Mouse (Mus musculus): ENCODE results near the gene Aipl1. TPM values are rescaled to one million over a fixed set of nuclear protein-coding genes. Genes with fewer than 3 reads are reported as not detected.

Gene Aipl1
- polyA plus RNA-seq, 1 experiment: 0.38 TPM

GRCm38 (mm10) chr11:72022827-72023226, 14.5 kb downstream of the Aipl1 start:
- Histone ChIP-seq H3K36me3 (ENCODE audit: control insufficient read depth, insufficient read depth) (no peaks in the 10 kb centered on the region), H3ac (ENCODE audit: control insufficient read depth, insufficient read length) (no peak overlapping the region), H3K4me3 (no peak overlapping the region), H3K79me2 (ENCODE audit: control insufficient read depth, insufficient read depth) (no peaks in the 10 kb centered on the region), H3K4me2 (ENCODE audit: low read depth) (no peak overlapping the region), H3K27me3 (ENCODE audit: control insufficient read depth, insufficient read depth, insufficient read length) (peaks cover 30% of the 10 kb centered on the region)
- TF ChIP-seq REST (IDR thresholded peaks at IDR 0.05; ENCODE audit: insufficient read depth, insufficient read length) (no peak), CEBPB (IDR thresholded peaks at IDR 0.05; ENCODE audit: insufficient read depth, poor library complexity, severe bottlenecking) (no peak), USF1 (IDR thresholded peaks at IDR 0.05; ENCODE audit: low read depth) (no peak), MAX (IDR thresholded peaks at IDR 0.05; ENCODE audit: low read depth) (no peak), MYOD1 (IDR thresholded peaks at IDR 0.05; ENCODE audit: control insufficient read depth in 1 of 3, insufficient read length in 2 of 3, low read depth in 2 of 3) (no peak), POLR2A (IDR thresholded peaks at IDR 0.05; ENCODE audit: insufficient read length, low read depth) (no peak)

- Histone ChIP-seq H3K79me2 (ENCODE audit: control insufficient read depth, insufficient read depth) (no peaks in the 10 kb centered on the region), H3K4me3 (no peak overlapping the region), H3K27me3 (ENCODE audit: control insufficient read depth, insufficient read depth, insufficient read length) (peaks cover 23% of the 10 kb centered on the region), H3K36me3 (ENCODE audit: control insufficient read depth, insufficient read depth) (no peaks in the 10 kb centered on the region), H3K4me2 (ENCODE audit: low read depth) (no peak overlapping the region), H3ac (ENCODE audit: control insufficient read depth, insufficient read length) (no peak overlapping the region)
- TF ChIP-seq MYOG (IDR thresholded peaks at IDR 0.05; ENCODE audit: control insufficient read depth in 1 of 3, insufficient read depth in 1 of 3, insufficient read length in 2 of 3, low read depth in 2 of 3) (no peak), MYOD1 (IDR thresholded peaks at IDR 0.05; ENCODE audit: control insufficient read depth in 1 of 3, insufficient read length in 2 of 3, low read depth in 2 of 3) (no peak), TCF3 (IDR thresholded peaks at IDR 0.05; ENCODE audit: insufficient read length, low read depth) (no peak), POLR2A (IDR thresholded peaks at IDR 0.05; ENCODE audit: insufficient read length, low read depth) (no peak), USF1 (IDR thresholded peaks at IDR 0.05; ENCODE audit: low read depth) (no peak), REST (IDR thresholded peaks at IDR 0.05; ENCODE audit: insufficient read depth, insufficient read length) (no peak), CEBPB (IDR thresholded peaks at IDR 0.05; ENCODE audit: insufficient read depth, poor library complexity, severe bottlenecking) (no peak), E2F4 (IDR thresholded peaks at IDR 0.05; ENCODE audit: insufficient read depth) (no peak), MAX (IDR thresholded peaks at IDR 0.05; ENCODE audit: low read depth) (no peak), TCF12 (IDR thresholded peaks at IDR 0.05; ENCODE audit: insufficient read depth, poor library complexity, severe bottlenecking) (no peak), SRF (IDR thresholded peaks at IDR 0.05; ENCODE audit: control insufficient read depth, insufficient read length, low read depth) (no peak), POLR2AphosphoS2 (IDR thresholded peaks at IDR 0.05; ENCODE audit: insufficient read length, low read depth) (no peak)
These were observed 16.3 kb downstream of the Aipl1 start for GRCm38 (mm10) chr11:72021015-72021414.

- H3ac ChIP-seq (ENCODE audit: control insufficient read depth, insufficient read length): no peak overlapping the region
- TF ChIP-seq E2F4 (IDR thresholded peaks at IDR 0.05; ENCODE audit: insufficient read depth): no peak
- TF ChIP-seq POLR2AphosphoS2 (IDR thresholded peaks at IDR 0.05; ENCODE audit: insufficient read length, low read depth): no peak
- TF ChIP-seq POLR2A (IDR thresholded peaks at IDR 0.05; ENCODE audit: insufficient read length, low read depth): no peak
- TF ChIP-seq MYOD1 (IDR thresholded peaks at IDR 0.05; ENCODE audit: control insufficient read depth in 1 of 3, insufficient read length in 2 of 3, low read depth in 2 of 3): no peak
- TF ChIP-seq REST (IDR thresholded peaks at IDR 0.05; ENCODE audit: insufficient read depth, insufficient read length): no peak
- TF ChIP-seq TCF3 (IDR thresholded peaks at IDR 0.05; ENCODE audit: insufficient read length, low read depth): no peak
- no peak for TF ChIP-seq USF1 (IDR thresholded peaks at IDR 0.05; ENCODE audit: low read depth)
- TF ChIP-seq CEBPB (IDR thresholded peaks at IDR 0.05; ENCODE audit: insufficient read depth, poor library complexity, severe bottlenecking): no peak
- TF ChIP-seq TCF12 (IDR thresholded peaks at IDR 0.05; ENCODE audit: insufficient read depth, poor library complexity, severe bottlenecking): no peak
- no peak for TF ChIP-seq SRF (IDR thresholded peaks at IDR 0.05; ENCODE audit: control insufficient read depth, insufficient read length, low read depth)
- TF ChIP-seq MYOG (IDR thresholded peaks at IDR 0.05; ENCODE audit: control insufficient read depth in 1 of 3, insufficient read depth in 1 of 3, insufficient read length in 2 of 3, low read depth in 2 of 3): no peak
- no peak for TF ChIP-seq MAX (IDR thresholded peaks at IDR 0.05; ENCODE audit: low read depth)
- H3K79me2 ChIP-seq (ENCODE audit: control insufficient read depth, insufficient read depth): no peaks in the 10 kb centered on the region
- peaks cover 27% of the 10 kb centered on the region for H3K27me3 ChIP-seq (ENCODE audit: control insufficient read depth, insufficient read depth, insufficient read length)
- no peaks in the 10 kb centered on the region for H3K36me3 ChIP-seq (ENCODE audit: control insufficient read depth, insufficient read depth)
- no peak overlapping the region for H3K4me3 ChIP-seq
- no peak overlapping the region for H3K4me2 ChIP-seq (ENCODE audit: low read depth)
These were observed 20.1 kb downstream of the Aipl1 start for GRCm38 (mm10) chr11:72017253-72017601.

- Histone ChIP-seq H3K79me2 (ENCODE audit: control insufficient read depth, insufficient read depth) (no peaks in the 10 kb centered on the region), H3K27me3 (ENCODE audit: control insufficient read depth, insufficient read depth, insufficient read length) (peaks cover 30% of the 10 kb centered on the region), H3K4me3 (no peak overlapping the region), H3ac (ENCODE audit: control insufficient read depth, insufficient read length) (no peak overlapping the region), H3K4me2 (ENCODE audit: low read depth) (no peak overlapping the region), H3K36me3 (ENCODE audit: control insufficient read depth, insufficient read depth) (no peaks in the 10 kb centered on the region)
- TF ChIP-seq SRF (IDR thresholded peaks at IDR 0.05; ENCODE audit: control insufficient read depth, insufficient read length, low read depth) (no peak), MAX (IDR thresholded peaks at IDR 0.05; ENCODE audit: low read depth) (no peak), E2F4 (IDR thresholded peaks at IDR 0.05; ENCODE audit: insufficient read depth) (no peak), MYOD1 (IDR thresholded peaks at IDR 0.05; ENCODE audit: control insufficient read depth in 1 of 3, insufficient read length in 2 of 3, low read depth in 2 of 3) (no peak), TCF3 (IDR thresholded peaks at IDR 0.05; ENCODE audit: insufficient read length, low read depth) (no peak)
These were observed 20.6 kb downstream of the Aipl1 start for GRCm38 (mm10) chr11:72016518-72017252.

GRCm38 (mm10) chr11:72014674-72015073, 22.6 kb downstream of the Aipl1 start:
- no peak overlapping the region for H3K4me3 ChIP-seq
- no peak overlapping the region for H3ac ChIP-seq (ENCODE audit: control insufficient read depth, insufficient read length)
- peaks cover 38% of the 10 kb centered on the region for H3K27me3 ChIP-seq (ENCODE audit: control insufficient read depth, insufficient read depth, insufficient read length)
- H3K36me3 ChIP-seq (ENCODE audit: control insufficient read depth, insufficient read depth): no peaks in the 10 kb centered on the region
- H3K79me2 ChIP-seq (ENCODE audit: control insufficient read depth, insufficient read depth): no peaks in the 10 kb centered on the region
- TF ChIP-seq POLR2A (IDR thresholded peaks at IDR 0.05; ENCODE audit: insufficient read length, low read depth): no peak
- no peak for TF ChIP-seq MYOG (IDR thresholded peaks at IDR 0.05; ENCODE audit: control insufficient read depth in 1 of 3, insufficient read depth in 1 of 3, insufficient read length in 2 of 3, low read depth in 2 of 3)
- no peak for TF ChIP-seq MAX (IDR thresholded peaks at IDR 0.05; ENCODE audit: low read depth)
- TF ChIP-seq MYOD1 (IDR thresholded peaks at IDR 0.05; ENCODE audit: control insufficient read depth in 1 of 3, insufficient read length in 2 of 3, low read depth in 2 of 3): no peak
- no peak for TF ChIP-seq TCF12 (IDR thresholded peaks at IDR 0.05; ENCODE audit: insufficient read depth, poor library complexity, severe bottlenecking)
- TF ChIP-seq REST (IDR thresholded peaks at IDR 0.05; ENCODE audit: insufficient read depth, insufficient read length): no peak
- TF ChIP-seq E2F4 (IDR thresholded peaks at IDR 0.05; ENCODE audit: insufficient read depth): no peak
- TF ChIP-seq SRF (IDR thresholded peaks at IDR 0.05; ENCODE audit: control insufficient read depth, insufficient read length, low read depth): no peak
- no peak for TF ChIP-seq POLR2AphosphoS2 (IDR thresholded peaks at IDR 0.05; ENCODE audit: insufficient read length, low read depth)
- TF ChIP-seq USF1 (IDR thresholded peaks at IDR 0.05; ENCODE audit: low read depth): no peak
- TF ChIP-seq TCF3 (IDR thresholded peaks at IDR 0.05; ENCODE audit: insufficient read length, low read depth): no peak
- TF ChIP-seq CEBPB (IDR thresholded peaks at IDR 0.05; ENCODE audit: insufficient read depth, poor library complexity, severe bottlenecking): no peak
- H3K4me2 ChIP-seq (ENCODE audit: low read depth): no peak overlapping the region
